Mouse (Mus musculus) embryonic facial prominence, embryonic 10.5 days (tissue): ENCODE data around the gene Zic2. TPM values are rescaled to one million over a fixed set of nuclear protein-coding genes. Genes with fewer than 3 reads are reported as not detected.
"Not testable (repeated sequence)": the region's sequence is repeated elsewhere in the genome, so short reads cannot be mapped to it uniquely, and the experiment has no call there.

Experiments used
- DNase-seq: peaks from one replicate; pipeline ENCODE4 v3.0.0-alpha.2; 2017; ENCODE audit warnings: low spot score
- H3K27ac ChIP-seq: fragments of 300-500 bp; sonication (generic); replicated peaks from 2 replicates; pipeline ENCODE4 v1.5.1; 2016; ENCODE audit warnings: mild to moderate bottlenecking
- H3K27me3 ChIP-seq: fragments of 300-500 bp; sonication (generic); replicated peaks from 2 replicates; pipeline ENCODE4 v1.6.1; 2016; ENCODE audit warnings: low read depth, mild to moderate bottlenecking; ENCODE audit not compliant: poor library complexity, severe bottlenecking
- H3K36me3 ChIP-seq: fragments of 300-500 bp; sonication (generic); replicated peaks from 2 replicates; pipeline ENCODE4 v1.6.1; 2016; ENCODE audit warnings: mild to moderate bottlenecking, moderate library complexity
- H3K4me1 ChIP-seq: fragments of 300-500 bp; sonication (generic); 2 replicates; pipeline ENCODE4 v1.6.1; 2016
- H3K4me3 ChIP-seq: fragments of 300-500 bp; sonication (generic); 2 replicates; pipeline ENCODE4 v1.5.1; 2016; ENCODE audit warnings: mild to moderate bottlenecking, moderate library complexity
- H3K9me3 ChIP-seq: fragments of 300-500 bp; sonication (generic); 2 replicates; pipeline ENCODE4 v1.6.1; 2016; ENCODE audit warnings: mild to moderate bottlenecking
- WGBS: fragments of 180-500 bp; shearing (Covaris S2); methylation state at CpG from one replicate; pipeline ENCODE4 v1.1.7; 2016; 5-methylcytosine and 5-hydroxymethylcytosine counted together
- polyA plus RNA-seq: library from polyadenylated mRNA; unstranded; fragments of >200 nt; fragmentation: Nextera tagmentation; extraction: Ambion mirVana; gene quantifications from 2 replicates; pipeline ENCODE4 v1.2.1, GENCODE M21; 2016

Zic2 gene
- polyA plus RNA-seq, 1 experiment from 2014 or later, result 2.2 TPM

DNA sequence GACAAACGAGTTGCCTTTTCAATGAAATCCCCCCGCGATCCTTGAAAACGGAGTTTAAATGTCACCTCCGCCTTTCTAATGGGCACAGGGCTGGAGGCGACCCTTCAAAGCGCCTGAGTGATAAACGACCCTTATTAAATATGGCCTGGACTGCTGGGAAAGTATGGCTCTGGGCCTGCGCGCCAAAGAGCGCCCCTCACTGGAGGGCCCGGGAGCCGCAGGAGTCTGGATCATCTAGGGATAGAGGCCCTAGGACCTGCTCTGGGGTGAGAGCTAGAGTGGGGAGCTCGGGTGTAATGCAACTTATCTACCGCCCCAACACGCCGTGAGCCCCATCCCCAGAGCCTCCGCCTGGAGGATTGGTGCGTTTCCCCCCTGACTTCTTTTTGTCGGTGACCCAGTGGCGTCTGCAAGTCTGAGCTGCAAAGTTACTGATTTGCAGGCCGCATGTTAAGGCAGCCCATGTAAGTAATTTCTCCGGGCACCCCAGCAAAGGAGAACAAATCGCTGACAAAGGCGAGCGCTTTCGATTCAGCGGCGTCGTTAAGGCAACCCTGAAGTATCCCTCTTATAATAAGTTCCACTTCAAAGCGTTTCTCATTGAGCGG lies 21.7 kb upstream of the Zic2 start:
- Histone ChIP-seq H3K4me1 (peaks cover 45% of the 10 kb centered on the region), H3K27me3 (peaks cover 82% of the 10 kb centered on the region)

DNA sequence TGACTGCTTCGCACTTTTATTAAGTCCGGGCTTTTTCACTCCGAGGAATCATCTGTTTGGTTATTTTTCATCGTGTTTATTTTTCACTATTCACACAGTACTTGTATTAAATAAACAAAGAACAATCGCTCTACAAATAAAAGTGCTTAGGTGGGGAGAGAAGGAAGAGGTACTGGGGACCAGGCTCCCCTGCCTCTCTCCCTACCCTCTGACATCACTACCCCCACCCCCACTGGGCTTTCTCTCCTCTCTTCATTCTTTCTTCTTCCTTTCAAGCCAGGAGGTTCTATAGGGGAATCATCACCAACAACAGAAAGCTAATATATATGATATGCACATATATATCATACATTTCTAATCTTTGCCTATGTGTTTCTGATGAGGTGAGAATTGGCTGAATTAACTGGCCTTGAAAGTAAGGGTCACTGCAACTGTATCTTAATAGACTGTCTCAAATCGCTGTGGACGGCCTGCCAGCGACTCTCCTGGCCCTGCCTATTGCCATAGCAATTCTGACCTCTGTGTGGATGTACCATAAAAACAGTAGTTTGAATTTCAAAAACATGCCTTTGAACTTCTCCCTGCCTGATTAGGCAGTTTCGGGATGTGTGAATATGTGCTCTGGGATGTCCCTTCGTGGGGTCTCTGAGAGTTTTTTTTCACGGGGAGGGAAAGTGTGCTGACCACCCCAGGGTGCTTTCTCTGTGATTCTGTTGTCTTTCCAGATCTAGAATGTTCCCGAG lies 21.1 kb upstream of the Zic2 start:
- peak overlapping the region; percentile 40; the same call in 1 of the 2 replicates for H3K4me3 ChIP-seq
- H3K4me1 ChIP-seq, result peaks cover 45% of the 10 kb centered on the region
- no peaks in the 10 kb centered on the region for H3K36me3 ChIP-seq
- peaks cover 80% of the 10 kb centered on the region for H3K27me3 ChIP-seq
- H3K9me3 ChIP-seq, result no peaks in the 10 kb centered on the region
- peak overlapping the region; percentile 73 for H3K27ac ChIP-seq
- 15% methylated on average over 12 of the region's 12 CpGs for WGBS
- DNase-seq, result peak; percentile 25

More for the DNA sequence above, 21.7 kb upstream of the Zic2 start:
- Histone ChIP-seq H3K4me3 (peak overlapping the region; percentile 40), H3K36me3 (no peaks in the 10 kb centered on the region), H3K27ac (peak overlapping the region; percentile 73), H3K9me3 (no peaks in the 10 kb centered on the region)
- 3% methylated on average over 32 of the region's 32 CpGs for WGBS
- DNase-seq, result peak; percentile 79

DNA sequence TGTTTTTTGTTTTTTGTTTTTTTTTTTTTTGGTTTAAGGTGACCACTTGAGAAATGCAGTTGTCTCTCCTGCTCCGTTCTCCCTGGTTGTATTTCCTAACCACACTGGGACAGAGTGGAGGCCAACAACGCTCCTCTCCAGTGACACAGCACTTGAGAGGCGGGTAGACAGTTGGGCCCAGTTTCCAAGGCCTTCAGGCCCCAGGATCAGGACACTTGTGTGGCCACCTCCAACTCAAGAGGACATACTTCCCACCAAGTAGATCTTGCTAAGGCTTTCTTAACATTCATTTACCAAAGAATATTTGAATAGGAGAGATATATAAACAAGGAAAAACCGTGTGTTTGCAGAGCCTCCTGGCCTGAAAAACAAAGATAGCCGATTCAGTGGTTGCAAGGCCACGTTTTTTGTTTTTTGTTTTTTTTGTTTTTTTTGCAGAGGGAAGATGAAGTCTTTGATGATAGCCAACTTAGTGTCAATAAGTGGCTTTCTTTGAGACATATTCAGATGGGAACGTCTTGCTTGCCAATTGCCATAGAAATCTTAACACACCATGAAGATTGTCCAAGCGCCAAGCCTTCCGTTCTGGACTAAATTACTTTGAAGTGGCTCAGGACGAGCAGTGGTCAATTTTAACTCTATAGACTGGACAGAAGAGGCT lies 20.2 kb upstream of the Zic2 start:
- Histone ChIP-seq H3K36me3 (no peaks in the 10 kb centered on the region), H3K4me3 (no peak overlapping the region), H3K4me1 (peaks cover 41% of the 10 kb centered on the region), H3K9me3 (no peaks in the 10 kb centered on the region), H3K27ac (no peak overlapping the region), H3K27me3 (peaks cover 80% of the 10 kb centered on the region)
- WGBS, result 48% methylated on average over 10 of the region's 10 CpGs
- DNase-seq, result no peak

DNA sequence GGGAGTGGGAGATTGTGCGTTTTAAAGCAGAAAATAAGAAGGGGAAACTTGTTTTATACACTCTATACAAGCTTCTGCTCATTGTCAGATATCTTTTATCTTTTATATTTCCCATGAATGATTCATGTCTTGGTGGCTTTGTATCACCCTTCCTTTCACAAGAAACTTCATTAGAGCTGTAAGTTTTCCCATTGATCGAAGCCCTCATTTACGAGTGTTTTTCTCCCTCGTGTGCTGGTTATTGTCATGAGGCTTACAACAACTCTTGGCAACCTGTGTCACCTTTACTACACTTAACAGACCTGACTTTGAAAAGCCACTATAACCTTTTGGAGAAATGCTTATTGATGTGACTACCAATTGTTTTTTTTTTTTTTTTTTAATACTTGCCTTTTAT lies 19.7 kb upstream of the Zic2 start:
- no peaks in the 10 kb centered on the region for H3K36me3 ChIP-seq
- peaks cover 35% of the 10 kb centered on the region for H3K4me1 ChIP-seq
- H3K9me3 ChIP-seq, result no peaks in the 10 kb centered on the region
- no peak for DNase-seq
- WGBS, result 63% methylated on average over 4 of the region's 4 CpGs
- H3K27me3 ChIP-seq, result peaks cover 80% of the 10 kb centered on the region
- no peak overlapping the region for H3K27ac ChIP-seq
- H3K4me3 ChIP-seq, result no peak overlapping the region

DNA sequence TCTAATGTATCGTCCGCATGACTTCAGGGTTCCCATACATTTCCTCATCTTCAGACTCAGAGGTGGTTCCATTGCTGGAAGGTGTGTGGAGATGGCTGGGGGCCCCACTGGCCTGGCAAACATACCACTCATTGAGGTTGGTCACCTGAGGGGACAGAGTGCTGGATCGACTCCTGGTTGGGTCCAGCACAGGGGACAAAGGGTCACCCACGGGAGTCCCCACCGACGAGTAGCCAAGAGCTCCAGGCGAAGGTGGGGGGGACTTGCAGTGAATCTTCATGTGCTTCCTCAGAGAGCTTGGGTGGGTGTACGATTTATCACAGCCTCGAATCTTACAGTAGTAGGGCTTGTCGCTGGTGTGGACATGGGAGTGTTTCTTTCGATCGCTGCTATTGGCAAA lies 15.9 kb upstream of the Zic2 start:
- H3K27ac ChIP-seq, H3K4me3 ChIP-seq, H3K9me3 ChIP-seq, H3K36me3 ChIP-seq, DNase-seq: not testable (repeated sequence)
- Histone ChIP-seq H3K27me3 (peaks cover 80% of the 10 kb centered on the region), H3K4me1 (peaks cover 30% of the 10 kb centered on the region)
- 84% methylated on average over 12 of the region's 12 CpGs for WGBS

DNA sequence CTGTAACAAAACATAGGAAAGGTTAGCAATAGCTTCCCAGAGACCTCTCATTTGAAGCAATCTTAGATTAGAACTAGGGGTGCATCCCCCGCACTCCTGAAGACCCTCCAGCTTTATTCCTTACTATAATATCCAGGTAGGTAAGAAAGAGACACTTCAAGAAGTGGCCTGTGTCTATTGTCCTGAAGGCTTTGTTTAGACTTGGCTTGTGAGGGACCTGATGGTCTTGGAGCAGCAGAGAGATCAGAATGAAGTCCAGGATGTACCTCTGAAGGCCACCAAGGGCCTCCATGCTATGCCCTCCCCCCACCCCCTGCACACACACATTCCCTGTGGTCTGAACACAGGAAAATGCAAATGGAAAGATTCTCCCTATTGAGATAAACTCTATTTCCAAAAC lies 15.5 kb upstream of the Zic2 start:
- 90% methylated on average over 1 of the region's 1 CpGs for WGBS
- Histone ChIP-seq H3K9me3 (no peaks in the 10 kb centered on the region), H3K4me1 (peaks cover 31% of the 10 kb centered on the region), H3K36me3 (no peaks in the 10 kb centered on the region), H3K27me3 (peaks cover 80% of the 10 kb centered on the region), H3K27ac (no peak overlapping the region), H3K4me3 (peak overlapping the region; percentile 23; the same call in 1 of the 2 replicates)
- peak; percentile 7 for DNase-seq

DNA sequence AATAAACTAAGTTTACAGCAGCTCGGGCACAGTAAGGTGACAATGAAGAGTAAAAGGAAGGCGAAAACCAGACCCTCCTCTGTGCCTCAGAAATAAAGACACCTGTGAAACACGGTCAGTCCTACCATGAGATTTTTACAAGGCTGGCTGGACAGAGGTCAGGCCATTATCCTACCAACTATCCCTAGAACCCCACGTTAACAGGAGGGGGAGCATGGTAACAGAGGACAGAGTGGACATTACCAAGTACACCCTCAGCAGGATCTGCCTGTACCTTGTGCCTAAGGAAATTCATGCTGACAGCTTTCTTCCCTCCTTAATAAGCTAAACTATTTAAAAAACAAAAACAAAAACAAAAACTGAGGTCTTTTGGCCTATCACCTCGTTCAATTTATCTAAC lies 15.0 kb upstream of the Zic2 start:
- H3K36me3 ChIP-seq, result no peaks in the 10 kb centered on the region
- 54% methylated on average over 5 of the region's 5 CpGs for whole genome bisulfite sequencing
- H3K27me3 ChIP-seq, result peaks cover 80% of the 10 kb centered on the region
- no peaks in the 10 kb centered on the region for H3K9me3 ChIP-seq
- H3K27ac ChIP-seq, result no peak overlapping the region
- no peak for DNase-seq
- H3K4me3 ChIP-seq, result peak overlapping the region; percentile 23; the same call in 1 of the 2 replicates
- H3K4me1 ChIP-seq, result peaks cover 36% of the 10 kb centered on the region

DNA sequence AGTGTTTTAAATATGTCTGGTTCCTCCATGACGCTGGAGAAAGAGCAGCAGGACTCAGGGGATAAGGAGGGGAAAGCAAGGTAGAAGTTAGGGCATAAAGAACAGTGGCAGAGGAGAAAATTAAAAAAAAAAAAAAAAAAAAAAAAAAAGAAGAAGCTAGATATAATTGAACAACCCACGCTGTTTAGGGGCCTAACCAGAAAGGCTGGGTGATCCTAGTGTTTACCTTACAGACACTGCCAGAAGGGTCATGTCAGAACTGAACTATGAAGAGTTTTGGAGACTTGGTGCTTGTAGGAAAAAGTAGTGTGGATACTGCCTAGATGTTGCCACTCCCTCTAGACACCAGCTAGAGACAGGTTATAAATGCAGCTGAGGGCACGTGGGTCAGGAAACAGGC lies 13.7 kb upstream of the Zic2 start:
- peaks cover 41% of the 10 kb centered on the region for H3K4me1 ChIP-seq
- H3K27ac ChIP-seq, result peak overlapping the region; percentile 87; the same call in 1 of the 2 replicates
- H3K36me3 ChIP-seq, result no peaks in the 10 kb centered on the region
- 27% methylated on average over 3 of the region's 3 CpGs for WGBS
- peaks cover 80% of the 10 kb centered on the region for H3K27me3 ChIP-seq
- peak overlapping the region; percentile 72 for H3K4me3 ChIP-seq
- no peak for DNase-seq
- H3K9me3 ChIP-seq, result no peaks in the 10 kb centered on the region

DNA sequence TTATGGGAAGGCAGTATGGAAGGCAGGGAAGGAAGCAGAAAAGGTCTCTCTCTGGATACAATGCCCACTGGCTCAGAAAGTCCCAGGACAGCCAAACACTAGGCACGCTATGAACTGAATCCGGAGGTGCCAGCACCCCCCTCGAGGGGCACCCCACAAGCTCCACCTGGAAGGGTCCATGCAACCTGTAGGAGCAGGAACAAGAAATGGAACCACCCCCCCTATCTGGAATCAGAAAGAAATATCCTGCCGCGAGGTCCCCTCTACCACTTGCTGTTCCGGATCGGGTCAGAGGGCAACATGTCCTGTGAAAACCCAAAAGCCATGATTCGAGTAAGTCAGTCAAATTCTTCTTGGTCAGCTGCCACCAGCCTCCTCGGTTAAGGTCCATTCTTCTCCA lies 13.3 kb upstream of the Zic2 start:
- Histone ChIP-seq H3K4me1 (peaks cover 41% of the 10 kb centered on the region), H3K27ac (peak overlapping the region; percentile 87), H3K4me3 (peak overlapping the region; percentile 72), H3K9me3 (no peaks in the 10 kb centered on the region), H3K27me3 (peaks cover 84% of the 10 kb centered on the region), H3K36me3 (no peaks in the 10 kb centered on the region)
- peak; percentile 32 for DNase-seq
- 5% methylated on average over 9 of the region's 9 CpGs for WGBS

DNA sequence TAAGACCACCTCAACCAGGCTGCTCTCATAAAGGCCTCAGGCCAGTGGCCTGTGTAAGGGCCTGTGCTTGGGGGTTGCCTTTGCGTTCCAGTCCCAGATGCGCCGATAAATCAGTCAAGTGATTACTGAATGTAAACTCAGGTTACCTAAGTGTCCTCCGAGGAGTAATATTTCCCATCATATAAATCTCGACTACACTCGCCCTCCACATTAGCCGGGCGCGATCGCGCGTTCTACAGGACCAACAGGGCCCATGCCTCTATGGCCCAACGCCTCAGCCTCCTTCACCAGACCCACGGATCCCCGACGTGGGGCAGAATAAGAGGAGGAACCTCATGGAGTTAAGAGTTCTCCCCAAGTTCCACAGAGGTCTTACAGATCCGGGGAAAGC lies 12.6 kb upstream of the Zic2 start:
- Histone ChIP-seq H3K27ac (peak overlapping the region; percentile 87), H3K27me3 (peaks cover 91% of the 10 kb centered on the region), H3K4me1 (peaks cover 41% of the 10 kb centered on the region), H3K4me3 (peak overlapping the region; percentile 72), H3K36me3 (no peaks in the 10 kb centered on the region), H3K9me3 (no peaks in the 10 kb centered on the region)
- WGBS, result 4% methylated on average over 17 of the region's 17 CpGs
- peak; percentile 45 for DNase-seq

DNA sequence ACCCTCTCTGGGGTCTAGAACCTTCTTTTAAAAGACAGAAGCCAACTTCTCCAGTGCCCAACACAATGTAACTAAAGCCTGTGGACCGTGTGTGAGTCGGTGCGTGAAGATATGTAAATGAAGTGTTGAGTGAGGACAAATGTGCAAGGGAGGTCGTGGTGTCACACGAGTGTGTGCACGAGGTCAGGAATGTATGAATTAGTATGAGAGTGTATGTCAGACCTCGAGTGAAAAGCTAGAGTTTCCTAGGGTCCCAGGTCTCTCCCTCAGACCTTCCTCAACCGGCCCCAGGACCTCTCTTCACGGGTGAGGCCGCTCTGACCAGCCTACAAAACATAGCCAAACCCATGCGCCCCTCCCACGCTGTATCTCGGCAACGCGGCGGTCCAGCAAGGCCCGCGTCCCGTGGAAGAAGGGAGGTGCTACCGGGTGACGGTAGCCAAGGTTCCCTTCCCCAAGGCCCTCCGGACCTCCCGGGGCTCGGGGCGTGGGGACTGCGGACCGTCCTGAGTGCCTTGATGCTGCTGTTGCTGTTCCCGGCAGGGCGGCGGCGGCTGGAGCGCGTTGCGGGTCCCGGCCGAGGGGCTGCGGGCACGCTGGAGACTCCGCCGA lies 12.0 kb upstream of the Zic2 start:
- under 1% methylated on average over 40 of the region's 40 CpGs for WGBS
- Histone ChIP-seq H3K4me1 (peaks cover 41% of the 10 kb centered on the region), H3K4me3 (peak overlapping the region; percentile 72), H3K36me3 (no peaks in the 10 kb centered on the region), H3K27ac (peak overlapping the region; percentile 87), H3K27me3 (peaks cover 96% of the 10 kb centered on the region), H3K9me3 (no peaks in the 10 kb centered on the region)
- DNase-seq, result peak; percentile 63

DNA sequence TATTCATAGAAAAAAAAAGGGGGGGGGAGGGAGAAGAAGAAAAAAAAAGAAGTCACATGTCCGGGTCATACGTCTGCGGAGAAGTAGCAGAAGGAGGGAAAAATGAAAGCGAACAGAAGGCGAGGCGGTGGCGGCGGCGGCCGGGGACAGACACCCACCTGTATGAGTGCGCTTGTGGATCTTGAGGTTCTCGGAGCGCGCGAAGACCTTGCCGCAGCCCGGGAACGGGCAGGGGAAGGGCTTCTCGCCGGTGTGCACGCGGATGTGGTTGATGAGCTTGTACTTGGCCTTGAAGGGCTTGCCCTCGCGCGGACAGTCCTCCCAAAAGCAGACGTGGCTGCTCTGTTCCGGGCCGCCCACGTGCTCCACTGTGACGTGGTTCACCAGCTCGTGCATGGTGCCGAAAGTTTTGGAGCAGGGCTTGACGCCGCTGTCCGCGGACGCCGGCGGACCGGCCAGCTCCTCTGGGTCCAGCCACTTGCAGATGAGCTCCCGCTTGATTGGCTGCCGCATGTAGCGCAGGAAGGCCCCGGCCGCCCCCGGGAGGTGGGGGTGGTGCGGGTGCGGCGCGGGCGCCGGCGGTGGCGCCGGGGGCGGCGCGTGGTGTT lies 11.4 kb upstream of the Zic2 start:
- not testable (repeated sequence) for H3K36me3 ChIP-seq, H3K9me3 ChIP-seq
- Histone ChIP-seq H3K27me3 (peaks cover 98% of the 10 kb centered on the region), H3K27ac (peak overlapping the region; percentile 87), H3K4me1 (peaks cover 47% of the 10 kb centered on the region), H3K4me3 (peak overlapping the region; percentile 72)
- DNase-seq, result peak; percentile 79
- under 1% methylated on average over 58 of the region's 58 CpGs for WGBS
